Mouse (Mus musculus) kidney, adult 11 months (tissue): ENCODE measurements around the gene Pnrc2.

Experiments
- DNase-seq: peaks from one replicate; pipeline ENCODE4 v3.0.0; 2022

Pnrc2 gene

DNA sequence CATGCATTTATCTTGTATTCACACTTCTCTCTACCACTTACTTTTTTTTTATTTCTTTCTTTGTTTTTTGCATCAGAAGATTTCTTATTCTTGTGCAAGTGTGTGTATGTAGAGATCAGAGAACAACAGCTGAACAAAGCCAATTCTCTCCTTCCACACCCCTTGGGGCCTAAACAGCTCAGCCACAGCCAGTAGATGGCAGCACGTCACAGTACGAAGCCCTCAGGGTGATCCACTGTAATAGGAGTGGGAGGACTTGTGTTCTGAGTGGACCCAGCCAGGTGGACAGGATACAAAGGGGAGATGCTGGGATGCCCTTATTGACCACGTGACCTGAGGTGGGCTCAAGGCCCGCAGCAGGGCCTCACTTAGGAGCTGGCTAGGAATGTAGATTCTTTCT, 16.2 kb upstream of the Pnrc2 start:
- peak; percentile 60 for DNase-seq

DNA sequence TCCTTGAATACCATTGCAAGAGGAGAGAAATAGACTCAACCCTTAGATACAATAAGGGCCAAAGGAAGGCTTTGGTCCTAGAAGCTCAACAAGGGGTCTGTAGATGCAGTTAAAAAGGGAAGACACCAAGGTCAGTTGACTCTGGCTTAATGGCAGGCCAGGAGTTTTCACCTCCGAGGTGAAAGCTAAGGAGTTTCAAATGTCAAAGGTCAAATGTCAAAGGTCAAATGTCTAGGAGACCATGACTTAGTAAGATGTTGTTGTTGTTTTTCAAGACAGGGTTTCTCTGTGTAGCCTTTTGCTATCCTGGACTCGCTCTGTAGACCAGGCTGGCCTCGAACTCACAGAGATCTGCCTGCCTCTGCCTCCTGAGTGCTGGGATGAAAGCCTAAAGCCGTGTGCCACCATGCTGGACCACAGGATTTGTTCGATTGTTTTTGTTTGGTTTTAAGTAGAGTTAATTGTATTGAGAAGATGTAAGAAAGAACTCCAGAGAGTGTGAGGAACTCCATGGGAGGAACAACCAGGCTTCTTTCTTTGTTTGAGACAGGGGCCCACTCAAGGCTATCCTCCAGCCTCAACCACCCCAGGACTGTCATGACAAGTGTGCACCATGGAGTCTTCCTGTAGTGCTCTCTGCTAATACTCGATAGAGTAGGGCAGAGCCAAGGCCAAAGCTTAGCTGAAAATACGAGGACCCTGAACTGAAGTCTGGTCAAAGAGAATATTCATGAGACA, 15.7 kb upstream of the Pnrc2 start:
- no peak for DNase-seq

DNA sequence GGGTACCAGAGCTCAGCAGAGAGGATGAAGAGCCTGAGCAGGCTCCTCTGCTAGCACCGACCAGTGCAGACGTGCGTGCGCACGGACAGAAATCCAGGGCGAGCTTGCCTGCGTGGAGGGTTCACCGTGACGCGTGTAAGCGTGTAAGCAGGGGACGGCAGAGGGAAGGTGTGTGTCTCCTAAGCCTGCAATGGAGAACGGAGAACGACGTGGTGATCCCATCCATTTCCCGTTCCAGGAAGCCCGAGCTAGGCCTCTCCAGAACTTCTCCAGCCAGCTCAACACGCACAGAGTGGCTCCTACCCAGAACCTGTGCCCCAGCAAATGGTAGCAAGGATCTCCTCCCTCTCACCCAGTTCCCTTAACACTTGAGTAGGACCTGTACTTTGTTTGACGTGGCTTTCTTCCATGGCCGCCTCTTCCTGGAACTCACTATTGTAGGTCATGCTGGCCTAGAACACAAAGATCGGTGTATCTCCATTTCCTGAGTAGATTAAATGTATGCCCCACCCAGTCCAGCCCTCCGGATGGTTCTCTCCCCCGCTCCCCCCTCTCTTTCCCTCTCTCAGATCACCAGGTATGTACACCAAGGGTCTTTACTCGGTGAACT, 14.9 kb upstream of the Pnrc2 start:
- DNase-seq, result no peak

DNA sequence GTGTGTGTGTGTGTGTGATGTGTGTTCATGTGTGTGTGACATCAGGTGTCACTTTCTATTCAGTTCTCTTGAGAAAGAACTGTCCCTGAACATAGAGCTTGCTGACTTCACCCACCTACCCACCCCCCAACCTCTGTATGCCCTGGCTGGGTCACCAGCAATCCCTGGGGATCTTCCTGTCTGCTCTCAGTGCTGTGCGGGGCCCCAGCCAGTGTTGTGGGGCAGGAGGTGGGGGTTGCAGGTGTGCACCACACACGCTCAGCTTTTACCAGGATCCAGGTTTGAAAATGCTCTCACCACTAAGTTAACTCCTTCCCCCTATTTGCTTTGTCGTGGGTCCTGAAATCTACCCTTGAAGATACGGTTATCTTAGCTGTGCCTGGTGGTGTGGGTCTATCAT, 12.5 kb upstream of the Pnrc2 start:
- DNase-seq, result no peak

DNA sequence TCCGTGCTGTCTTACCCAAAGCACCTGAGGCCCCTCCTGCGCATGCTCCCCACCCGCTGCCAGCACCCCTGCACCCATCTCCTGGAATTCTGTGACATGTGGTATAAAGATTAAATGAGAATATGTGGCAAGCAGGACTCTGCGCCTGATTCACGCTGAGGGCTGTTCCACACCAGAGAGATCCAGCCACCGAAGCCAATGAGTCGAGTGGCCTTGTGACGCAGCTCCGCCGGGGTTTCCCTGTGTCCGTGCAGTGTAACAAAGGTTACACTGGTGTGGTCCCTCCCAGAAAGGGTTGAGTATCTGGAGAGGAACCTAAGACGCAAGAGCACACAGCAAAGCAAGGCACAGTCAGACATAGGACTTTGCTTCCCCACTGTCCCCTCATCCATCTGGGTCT, 12.0 kb upstream of the Pnrc2 start:
- DNase-seq, result no peak

DNA sequence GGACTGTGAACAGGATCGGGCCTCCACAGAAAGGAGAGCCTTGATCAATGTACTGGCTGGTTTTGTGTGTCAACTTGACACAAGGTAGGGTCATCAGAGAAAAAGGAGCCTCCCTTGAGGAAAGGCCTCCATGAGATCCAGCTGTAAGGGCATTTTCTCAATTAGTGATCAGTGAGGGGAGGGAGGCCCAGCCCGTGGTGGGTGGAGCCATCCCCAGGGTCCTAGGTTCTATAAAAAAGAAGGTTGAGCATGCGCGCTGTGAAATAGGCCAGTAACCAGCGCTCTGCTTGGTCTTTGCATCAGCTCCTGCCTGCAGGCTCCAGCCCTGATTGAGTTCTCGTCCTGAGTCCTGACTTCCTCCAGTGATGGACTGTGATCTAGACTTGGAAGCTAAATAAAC, 10.9 kb upstream of the Pnrc2 start:
- no peak for DNase-seq

DNA sequence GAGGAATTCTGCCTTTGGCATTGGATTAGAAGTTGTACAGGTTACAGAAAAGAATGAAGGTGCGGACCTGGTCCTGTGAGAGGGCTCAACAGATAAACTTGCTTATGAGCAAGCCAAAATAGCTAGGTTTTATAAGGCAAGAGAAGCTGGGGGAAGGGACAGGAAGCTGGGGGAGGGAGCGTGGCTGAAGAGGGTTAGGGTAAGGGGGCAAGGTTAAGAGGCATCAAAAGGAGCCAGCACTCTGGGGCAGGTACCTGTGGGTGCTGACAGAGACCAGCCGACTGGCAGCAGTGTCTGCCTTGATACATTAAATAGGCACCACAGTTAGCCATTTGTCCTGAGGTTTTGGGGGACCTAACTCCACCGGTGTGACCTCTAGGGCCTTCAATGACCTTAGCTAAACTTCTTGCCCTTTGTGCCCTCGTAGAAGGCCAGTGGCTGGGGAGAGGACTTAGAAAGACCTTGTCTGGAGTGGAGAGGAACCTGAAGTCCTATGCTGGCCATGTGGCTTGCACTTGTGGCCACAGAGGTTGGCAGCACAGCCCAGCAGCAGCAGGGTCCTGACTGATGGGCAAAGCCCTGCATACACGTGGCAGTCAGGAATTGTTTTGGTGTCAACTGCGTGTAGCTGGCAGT, 10.3 kb upstream of the Pnrc2 start:
- no peak for DNase-seq

DNA sequence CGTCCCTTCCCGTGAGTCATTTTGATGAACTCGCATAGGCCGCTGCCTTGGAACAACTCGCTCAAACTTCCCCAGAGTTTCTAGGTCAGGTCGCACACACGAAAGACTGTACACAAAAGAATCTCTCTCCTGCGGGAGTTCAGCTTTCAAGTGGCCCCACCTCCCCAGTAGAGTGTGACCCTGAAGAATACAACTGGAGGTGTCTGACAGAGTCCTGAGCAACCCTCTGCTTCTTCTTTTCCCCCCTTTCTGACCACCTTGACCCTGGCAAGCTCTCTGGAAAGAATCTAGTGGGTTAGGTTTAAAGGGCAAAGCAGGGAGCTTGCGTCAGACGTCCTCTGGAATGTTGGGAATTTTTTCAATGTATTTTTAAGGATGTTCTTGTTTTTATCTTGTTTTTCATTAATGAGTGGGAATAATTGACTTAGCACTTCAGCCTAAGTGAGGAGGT, 9.8 kb upstream of the Pnrc2 start:
- peak; percentile 33 for DNase-seq

DNA sequence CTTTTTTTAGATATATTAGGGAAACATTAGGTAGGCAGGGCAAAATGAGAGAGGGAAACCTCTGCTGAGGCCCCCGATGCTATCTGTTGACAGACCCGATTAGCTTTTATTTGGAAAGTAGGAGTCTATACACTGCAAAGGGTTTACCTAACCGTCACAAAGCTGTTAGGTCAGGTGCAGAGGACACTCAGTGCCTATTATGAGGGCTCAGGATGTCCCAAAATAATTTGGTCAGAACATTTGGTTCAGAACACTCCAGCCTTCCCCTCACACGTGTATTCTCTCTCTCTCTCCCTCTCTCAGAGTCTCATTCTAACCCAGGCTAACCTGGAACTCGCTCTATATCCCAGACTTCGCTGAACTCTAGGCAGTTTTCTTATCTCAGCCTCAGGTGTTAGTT, 8.4 kb upstream of the Pnrc2 start:
- no peak for DNase-seq

DNA sequence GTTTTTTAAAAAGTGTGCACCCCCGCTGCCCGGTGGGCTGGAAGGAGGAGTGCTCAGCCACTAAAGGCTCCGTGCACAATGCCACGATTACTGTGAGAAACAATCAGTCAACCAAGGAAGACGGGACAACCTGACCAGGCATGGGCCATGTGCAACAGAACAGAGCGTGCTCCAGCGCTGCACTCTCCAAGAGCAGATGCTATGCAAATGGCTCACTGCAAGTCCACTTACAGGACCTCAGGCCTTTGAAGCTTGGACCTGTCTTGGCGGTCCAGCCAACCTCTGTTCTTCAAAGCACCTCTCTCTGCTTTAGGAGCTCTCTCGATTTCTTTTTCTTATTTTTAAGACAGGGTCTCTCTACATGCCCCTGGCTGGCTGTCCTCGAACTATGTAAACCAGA, 6.9 kb upstream of the Pnrc2 start:
- no peak for DNase-seq

DNA sequence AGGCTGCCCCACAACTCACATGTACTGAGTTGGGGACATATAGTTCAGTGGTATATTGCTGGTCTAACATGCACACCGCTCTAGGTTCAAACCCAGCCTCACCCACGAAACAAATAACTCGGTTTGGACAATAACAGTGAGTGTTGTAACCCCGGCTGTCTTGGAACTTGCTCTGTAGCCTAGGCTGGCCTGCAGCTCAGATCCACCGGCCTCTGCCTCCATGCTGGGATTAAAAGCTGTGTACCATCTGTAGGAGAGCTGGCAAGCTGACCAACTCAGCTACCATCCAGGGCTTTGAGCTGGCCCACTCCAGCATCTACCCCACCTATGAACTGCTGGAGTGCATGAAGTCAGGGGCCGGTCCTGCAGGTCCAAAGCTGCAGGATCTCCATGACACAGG, 6.4 kb upstream of the Pnrc2 start:
- DNase-seq, result no peak

DNA sequence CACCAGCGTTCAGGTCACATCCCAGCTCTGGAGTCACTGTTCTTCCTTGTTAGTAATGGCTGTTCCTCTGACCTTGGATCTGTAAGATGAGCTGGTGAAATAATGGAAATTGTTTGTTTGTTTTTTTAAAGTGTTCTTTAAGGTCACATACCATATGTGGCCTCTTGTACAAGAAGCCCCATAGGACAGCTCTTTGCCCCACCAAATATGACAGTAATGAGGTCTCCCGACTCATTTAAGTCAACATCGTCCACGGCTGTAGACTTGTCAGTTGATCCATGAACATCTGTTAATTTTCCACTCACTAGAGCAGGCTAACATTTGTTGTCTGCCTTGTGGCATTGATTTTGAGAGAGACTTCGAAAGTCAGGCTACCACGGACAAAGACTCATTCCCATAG, 5.4 kb upstream of the Pnrc2 start:
- DNase-seq, result no peak

DNA sequence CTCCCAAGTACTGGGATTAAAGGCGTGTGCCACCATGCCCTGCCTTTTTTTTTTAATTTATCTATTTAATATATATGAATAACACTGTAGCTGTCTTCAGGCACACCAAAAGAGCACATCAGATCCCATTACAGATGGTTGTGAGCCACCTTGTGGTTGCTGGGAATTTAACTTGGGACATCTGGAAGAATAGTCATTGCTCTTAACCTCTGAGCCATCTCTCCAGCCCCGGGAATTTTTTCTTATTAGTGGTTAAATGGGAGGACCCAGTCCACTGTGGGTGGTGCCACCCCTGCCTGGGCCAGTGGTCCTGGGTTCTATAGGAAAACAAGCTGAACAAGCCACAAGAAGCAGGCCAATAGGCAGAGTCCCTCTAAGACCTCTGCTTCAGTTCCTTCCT, 4.1 kb upstream of the Pnrc2 start:
- DNase-seq, result peak; percentile 33

DNA sequence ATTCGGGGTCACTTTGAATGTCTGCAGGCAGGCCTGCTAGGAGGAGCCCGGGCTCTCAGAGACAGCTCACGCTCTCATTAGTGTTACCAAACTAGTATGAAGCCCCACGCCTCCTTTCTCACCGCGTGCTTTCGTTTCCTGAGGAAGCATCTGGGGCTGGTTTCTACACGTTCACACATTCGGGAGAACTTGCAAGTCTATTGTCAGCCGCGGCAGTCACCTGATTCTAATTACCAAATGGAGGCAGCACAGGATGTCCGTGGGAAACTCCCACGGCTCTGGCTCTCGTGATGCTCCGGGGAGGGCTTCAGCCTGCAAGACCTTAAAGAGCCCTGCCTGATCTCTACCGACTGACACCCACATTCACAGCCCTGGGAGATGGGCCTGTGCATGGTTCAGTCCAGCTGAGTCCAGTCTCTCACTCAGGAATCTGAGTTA, 3.0 kb upstream of the Pnrc2 start:
- DNase-seq, result peak; percentile 83

DNA sequence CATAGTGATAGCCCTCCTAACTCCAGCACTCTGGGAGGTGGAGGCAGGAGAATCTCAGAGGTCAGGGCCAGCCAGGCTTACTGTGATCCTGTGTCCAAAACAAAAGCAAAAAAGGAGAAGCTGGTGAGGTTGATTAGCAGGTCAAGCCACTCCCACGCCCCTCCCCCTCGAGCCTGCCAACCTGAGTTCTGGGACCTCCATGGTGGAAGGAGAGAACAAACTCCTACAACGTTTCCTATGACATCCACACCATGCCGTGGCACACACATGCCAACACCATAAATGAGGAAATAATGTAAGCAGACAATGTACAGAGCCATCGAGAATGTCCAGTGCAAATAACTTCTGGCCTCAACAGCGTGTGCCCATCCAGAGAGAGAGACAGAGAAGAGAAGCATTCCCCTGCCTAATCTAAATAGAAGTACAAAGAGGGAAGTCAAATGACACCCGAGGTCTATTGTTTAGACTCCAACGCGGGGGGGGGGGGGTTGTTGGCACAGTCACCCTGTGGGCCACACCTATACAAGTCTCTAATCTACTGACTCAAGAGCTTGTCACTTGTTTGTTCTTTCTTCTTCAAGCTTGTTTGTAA, 2.4 kb upstream of the Pnrc2 start:
- peak; percentile 50 for DNase-seq

DNA sequence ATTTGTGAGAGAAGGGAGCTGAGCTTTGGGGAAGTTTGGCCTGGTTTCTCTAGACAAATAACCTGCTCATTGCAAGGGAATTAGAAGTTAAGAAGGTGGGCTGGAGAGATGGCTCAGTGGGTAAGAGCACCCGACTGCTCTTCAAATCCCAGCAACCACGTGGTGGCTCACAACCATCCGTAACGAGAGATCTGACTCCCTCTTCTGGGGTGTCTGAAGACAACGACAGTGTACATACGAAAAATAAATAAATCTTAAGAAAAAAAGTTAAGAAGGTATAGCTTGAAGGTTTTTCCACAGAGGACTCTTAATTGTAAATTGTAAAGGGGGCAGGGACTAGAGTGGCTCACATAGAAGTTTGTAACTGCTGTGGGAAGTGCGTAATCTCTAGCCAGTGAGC, 1.9 kb upstream of the Pnrc2 start:
- no peak for DNase-seq

DNA sequence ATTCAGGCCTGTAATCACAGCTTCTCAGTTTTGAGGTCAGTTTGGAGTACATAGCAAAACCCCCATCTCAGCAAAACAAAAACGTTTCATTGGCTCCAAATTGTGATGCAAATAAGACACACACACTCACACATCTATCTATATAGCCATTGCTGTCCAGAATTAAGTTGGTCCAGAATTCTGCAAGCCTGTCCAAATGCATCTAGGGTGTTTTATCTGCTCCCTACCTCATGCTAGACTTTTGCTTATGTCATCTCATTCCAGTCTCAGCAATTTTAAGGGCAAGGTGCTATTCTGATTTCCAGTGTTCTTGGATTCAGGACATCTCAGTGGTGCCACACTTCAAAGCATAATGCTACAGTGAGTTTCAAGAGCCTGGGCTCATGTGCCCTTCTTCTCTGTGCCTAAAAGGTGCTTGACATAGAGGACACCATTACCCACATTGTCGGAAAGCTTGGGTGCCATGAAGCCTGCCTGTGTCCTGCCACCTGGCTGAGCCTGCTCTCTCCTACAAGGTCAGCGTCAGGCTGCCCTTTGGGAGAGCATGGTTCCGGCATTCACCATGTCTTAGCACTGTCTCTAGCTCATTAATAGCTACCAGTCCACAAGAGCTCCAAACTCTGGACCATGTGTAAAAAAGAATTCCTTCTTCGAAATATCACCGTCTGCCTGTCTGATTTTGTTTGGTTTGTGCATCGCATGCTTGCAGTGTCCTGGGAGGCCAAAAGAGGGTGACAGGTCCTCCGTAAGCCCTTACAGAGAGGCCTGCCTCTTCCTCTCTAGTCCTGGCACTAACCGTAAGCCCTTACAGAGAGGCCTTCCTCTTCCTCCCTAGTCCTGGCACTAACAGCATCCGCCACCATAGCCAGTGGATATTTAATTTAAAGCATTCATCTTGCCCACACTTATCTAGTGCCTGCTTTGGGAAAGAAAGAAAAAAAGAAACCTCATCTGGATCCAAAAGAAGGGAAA, 1.2 kb upstream of the Pnrc2 start:
- no peak for DNase-seq

DNA sequence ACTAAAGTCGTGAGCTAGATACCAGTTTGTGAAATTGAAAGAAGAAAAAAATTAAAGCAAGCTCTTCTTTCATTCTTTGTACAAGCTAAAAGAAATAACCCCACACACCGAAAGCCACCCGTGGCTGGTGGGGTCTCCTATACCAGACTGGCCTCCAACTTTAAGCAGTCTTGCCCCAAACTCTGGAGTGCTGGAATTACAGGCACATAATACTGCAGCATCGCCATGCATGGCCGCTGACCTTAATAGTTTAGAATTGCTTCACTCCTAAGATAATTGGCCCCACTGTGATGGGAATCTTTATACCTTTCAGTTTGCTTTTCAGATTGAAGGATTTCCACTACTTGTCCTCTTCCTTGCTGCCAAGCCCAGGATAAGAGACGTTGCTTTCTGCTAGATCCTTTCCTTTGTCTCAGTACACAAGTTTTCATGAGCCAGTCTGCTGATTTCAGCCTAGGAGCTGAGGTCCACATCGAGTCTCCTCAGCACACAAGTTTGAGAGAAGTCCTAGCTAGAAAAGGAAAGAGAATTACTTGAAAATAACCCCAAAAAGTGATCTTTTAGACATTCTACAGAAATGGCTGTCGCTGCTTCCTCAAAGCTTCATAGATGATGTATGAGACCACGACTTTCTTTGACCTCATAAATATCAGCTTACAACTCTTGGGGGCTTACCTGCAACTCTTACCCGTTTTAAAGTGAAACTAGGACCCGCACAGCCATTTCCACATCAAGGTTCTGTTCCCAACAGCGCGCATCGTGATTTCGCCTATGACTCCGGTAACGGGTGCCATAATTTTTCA, 860 bp downstream of the Pnrc2 start:
- DNase-seq, result no peak

DNA sequence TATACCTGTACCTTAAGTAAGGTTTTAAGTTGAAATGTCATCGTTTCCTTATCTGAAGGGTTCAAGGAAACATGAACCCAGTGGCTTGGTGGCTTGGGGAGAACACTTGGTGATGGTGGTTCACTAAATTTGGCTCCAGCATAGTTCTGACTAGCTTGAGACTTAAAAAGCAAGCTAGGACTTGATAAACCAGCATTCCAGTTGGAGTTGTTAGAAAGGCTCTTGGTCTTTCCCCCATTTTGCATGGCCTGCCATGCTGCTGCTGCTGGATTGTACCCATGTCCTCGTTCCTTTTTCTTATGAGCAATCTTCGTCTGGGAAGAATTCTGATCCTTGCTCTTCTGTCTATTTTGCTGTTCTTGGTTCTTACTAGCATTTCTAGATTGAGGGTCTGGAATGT, 1.6 kb downstream of the Pnrc2 start:
- DNase-seq, result no peak

DNA sequence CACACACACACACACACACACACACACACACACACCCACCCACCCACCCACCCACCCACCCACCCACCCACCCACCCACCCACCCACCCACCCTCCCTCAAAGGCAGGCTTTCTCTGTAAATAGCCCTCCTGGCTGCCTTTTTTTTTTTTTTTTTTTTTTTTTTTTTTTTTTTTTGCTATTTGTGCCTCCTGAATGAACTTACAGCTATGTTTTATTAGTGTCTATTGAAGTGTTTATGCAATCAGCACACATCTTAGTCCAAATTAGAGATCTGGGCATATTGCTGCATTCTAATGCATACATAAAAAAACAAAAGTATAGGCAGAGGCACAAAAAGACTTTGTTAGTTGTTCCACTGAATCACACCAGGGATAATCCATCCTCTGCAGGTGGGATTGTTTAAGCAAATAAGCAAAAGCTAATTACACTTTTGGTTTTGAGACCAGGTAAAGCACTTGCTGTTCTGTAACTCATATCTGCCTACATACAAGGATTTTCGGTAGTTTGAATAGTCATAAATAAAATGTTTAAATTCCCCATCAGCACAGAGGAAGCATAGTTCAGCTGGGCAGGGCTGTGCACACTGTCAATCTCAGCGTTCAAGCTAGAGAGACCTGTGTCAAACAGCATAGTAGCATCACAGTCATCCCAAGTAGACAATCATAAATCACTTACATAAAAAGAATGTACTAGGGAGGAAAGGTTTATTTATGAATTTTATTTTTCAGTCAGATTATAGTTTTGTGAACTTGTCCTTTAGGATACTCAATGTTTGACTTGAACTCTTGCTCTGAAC, 3.2 kb downstream of the Pnrc2 start:
- DNase-seq, result no peak

DNA sequence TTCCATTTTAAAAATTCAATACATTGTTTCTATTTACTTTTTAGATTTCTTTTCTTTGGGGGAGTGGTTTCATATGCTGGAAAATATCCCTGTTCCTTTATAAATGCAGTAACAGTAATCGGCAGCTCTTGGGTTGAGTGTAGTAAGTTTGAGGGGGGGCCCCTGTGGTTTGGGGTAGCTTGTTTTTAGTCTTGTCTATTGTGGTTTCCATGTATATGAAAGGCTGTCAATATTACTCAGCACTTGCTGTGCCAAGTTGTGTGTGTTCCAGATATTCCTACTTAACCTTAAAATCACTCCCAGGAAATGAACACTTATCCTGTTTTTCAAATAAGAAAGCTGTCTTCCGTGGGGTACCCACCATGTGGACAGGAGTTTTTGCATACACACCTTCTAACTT, 4.7 kb downstream of the Pnrc2 start:
- DNase-seq, result no peak
